Mouse (Mus musculus) MEL (cell line): Measurements from ENCODE around the gene St6galnac5. TPM values are rescaled to one million over a fixed set of nuclear protein-coding genes. Genes with fewer than 3 reads are reported as not detected.

Experiments
- DNase-seq: peaks from one replicate; pipeline ENCODE4 v3.0.0; 2011; ENCODE audit warnings: low read depth, low spot score
- H3K27ac ChIP-seq: 2 replicates; pipeline ENCODE4 v1.5.1; 2012; ENCODE audit warnings: low read depth, mild to moderate bottlenecking, control low read depth, low read length, moderate library complexity; ENCODE audit not compliant: control insufficient read depth
- H3K27me3 ChIP-seq, 2 experiments: fragments of 150-350 bp in 1 of 2; sonication (generic) in 1 of 2; 2 replicates each; pipeline ENCODE4 v1.6.1; 2012; ENCODE audit warnings: low read length in 2 of 2, mild to moderate bottlenecking in 2 of 2, improper control_type of control experiment in 1 of 2, moderate library complexity in 1 of 2; ENCODE audit not compliant: insufficient read depth in 2 of 2, control insufficient read depth in 1 of 2
- H3K36me3 ChIP-seq, 2 experiments: 2 replicates each; pipeline ENCODE4 v1.6.1; 2012 to 2014; ENCODE audit warnings: low read length in 2 of 2, improper control_type of control experiment in 1 of 2, inconsistent platforms in 1 of 2, mild to moderate bottlenecking in 1 of 2; ENCODE audit not compliant: insufficient read depth in 2 of 2, control insufficient read depth in 1 of 2
- H3K4me1 ChIP-seq, 2 experiments: fragments of 150-350 bp in 1 of 2; sonication (generic) in 1 of 2; 2 replicates each; pipeline ENCODE4 v1.6.1; 2012; ENCODE audit warnings: low read length in 2 of 2, improper control_type of control experiment in 1 of 2, mild to moderate bottlenecking in 1 of 2; ENCODE audit not compliant: insufficient read depth in 2 of 2, control insufficient read depth in 1 of 2
- H3K4me3 ChIP-seq, 2 experiments: fragments of 150-350 bp in 1 of 2; sonication (generic) in 1 of 2; 2 replicates each; pipeline ENCODE4 v1.5.1; 2012; ENCODE audit warnings: low read depth in 2 of 2, low read length in 2 of 2, mild to moderate bottlenecking in 2 of 2, moderate library complexity in 2 of 2, control low read depth in 1 of 2, improper control_type of control experiment in 1 of 2; ENCODE audit not compliant: control insufficient read depth in 1 of 2, insufficient read depth in 1 of 2
- H3K79me2 ChIP-seq: 2 replicates; pipeline ENCODE4 v1.6.1; 2012; ENCODE audit warnings: mild to moderate bottlenecking, low read length, moderate library complexity; ENCODE audit not compliant: control insufficient read depth, poor library complexity, insufficient read depth
- H3K9ac ChIP-seq: 2 replicates; pipeline ENCODE4 v1.6.1; 2012; ENCODE audit warnings: low read depth, mild to moderate bottlenecking, control low read depth, low read length, moderate library complexity; ENCODE audit not compliant: control insufficient read depth, poor library complexity, severe bottlenecking
- H3K9me3 ChIP-seq: fragments of 150-350 bp; sonication (generic); replicated peaks from 2 replicates; pipeline ENCODE4 v1.6.1; 2012; ENCODE audit warnings: mild to moderate bottlenecking, low read length, improper control_type of control experiment, moderate library complexity; ENCODE audit not compliant: insufficient read depth
- BHLHE40 ChIP-seq: IDR thresholded peaks from 2 replicates; pipeline ENCODE4 v1.6.1; 2012; ENCODE audit warnings: low read depth, mild to moderate bottlenecking, inconsistent platforms, low read length, improper control_type of control experiment, borderline replicate concordance
- CTCF ChIP-seq, 3 experiments: IDR thresholded peaks in 2 of 3; conservative IDR thresholded peaks in 1 of 3; 2 replicates each; pipeline ENCODE4 v1.5.1; 2011 to 2012; ENCODE audit warnings: low read length in 3 of 3, low read depth in 2 of 3, mild to moderate bottlenecking in 2 of 3, improper control_type of control experiment in 1 of 3, inconsistent platforms in 1 of 3, mixed read lengths in 1 of 3, moderate library complexity in 1 of 3; ENCODE audit not compliant: control insufficient read depth in 1 of 3, insufficient read depth in 1 of 3, poor library complexity in 1 of 3, severe bottlenecking in 1 of 3
- GABPA ChIP-seq: IDR thresholded peaks from 2 replicates; pipeline ENCODE4 v1.6.1; 2012; ENCODE audit warnings: low read depth, mild to moderate bottlenecking, inconsistent platforms, low read length, improper control_type of control experiment, moderate library complexity
- GATA1 ChIP-seq: IDR thresholded peaks from 2 replicates; pipeline ENCODE4 v1.6.1; 2011; ENCODE audit warnings: low read depth, low read length, improper control_type of control experiment
- MAFK ChIP-seq: IDR thresholded peaks from 2 replicates; pipeline ENCODE4 v1.6.1; 2011; ENCODE audit warnings: low read depth, mild to moderate bottlenecking, low read length, improper control_type of control experiment, borderline replicate concordance
- MYB ChIP-seq: IDR thresholded peaks from 2 replicates; pipeline ENCODE4 v1.6.1; 2011; ENCODE audit warnings: mild to moderate bottlenecking, low read depth, low read length, improper control_type of control experiment
- SIN3A ChIP-seq: IDR thresholded peaks from 2 replicates; pipeline ENCODE4 v1.6.1; 2012; ENCODE audit warnings: low read length, improper control_type of control experiment, inconsistent platforms
- UBTF ChIP-seq: IDR thresholded peaks from 2 replicates; pipeline ENCODE4 v1.6.1; 2012; ENCODE audit warnings: low read depth, mild to moderate bottlenecking, inconsistent platforms, low read length, improper control_type of control experiment, moderate library complexity, borderline replicate concordance; ENCODE audit not compliant: insufficient read depth
- polyA plus RNA-seq, 2 experiments: library from polyadenylated mRNA; stranded (reverse) in 1 of 2; unstranded in 1 of 2; fragments of >175 nt in 1 of 2; fragments of >200 nt in 1 of 2; gene quantifications; 2 replicates each; pipeline versions ENCODE4 v1.2.1 to v1.2.4; 2012; ENCODE audit warnings: low replicate concordance in 2 of 2, low read depth in 1 of 2; ENCODE audit not compliant: insufficient read length in 2 of 2, insufficient read depth in 1 of 2, missing spikeins in 1 of 2
- total RNA-seq: library from RNA; depleted of rRNA; stranded (reverse); fragments of 300-350 nt; gene quantifications from 2 replicates; pipeline ENCODE4 v1.2.3, GENCODE M21; 2012

Gene St6galnac5
- total and polyA plus RNA-seq, 3 experiments, result not detected

DNA sequence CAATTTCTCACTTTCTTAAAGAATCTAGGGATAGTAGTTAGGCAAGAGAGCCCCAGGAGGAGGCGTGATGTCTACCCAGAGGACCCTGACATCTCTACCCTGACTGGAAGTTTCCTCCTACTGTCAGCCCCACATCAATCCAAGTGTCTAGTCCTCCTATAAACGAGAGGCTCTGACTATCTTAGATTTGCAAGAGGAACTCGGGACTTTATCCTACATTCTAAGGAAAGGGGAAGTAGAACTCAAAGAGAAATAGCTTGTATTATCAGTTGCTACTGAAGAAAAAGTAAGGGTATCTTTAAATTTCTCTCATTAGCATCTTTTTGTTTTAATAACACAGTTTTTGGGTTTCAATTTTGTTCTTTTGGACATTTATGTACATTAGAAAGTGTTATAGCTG, 161.6 kb downstream of the St6galnac5 start:
- Histone ChIP-seq H3K79me2 (no peaks in the 10 kb centered on the region), H3K27me3 (no peaks in the 10 kb centered on the region), H3K9me3 (no peaks in the 10 kb centered on the region), H3K9ac (no peak overlapping the region), H3K36me3 (no peaks in the 10 kb centered on the region; a peak in 1 of 4 replicates), H3K4me1 (no peaks in the 10 kb centered on the region), H3K27ac (no peak overlapping the region), H3K4me3 (no peak overlapping the region)
- TF ChIP-seq GATA1, result 0 out of 2 replicates have a peak, but pooled peaks have one; percentile 24
- TF ChIP-seq BHLHE40, result no peak
- no peak for TF ChIP-seq MYB
- peak; percentile 52 for DNase-seq

DNA sequence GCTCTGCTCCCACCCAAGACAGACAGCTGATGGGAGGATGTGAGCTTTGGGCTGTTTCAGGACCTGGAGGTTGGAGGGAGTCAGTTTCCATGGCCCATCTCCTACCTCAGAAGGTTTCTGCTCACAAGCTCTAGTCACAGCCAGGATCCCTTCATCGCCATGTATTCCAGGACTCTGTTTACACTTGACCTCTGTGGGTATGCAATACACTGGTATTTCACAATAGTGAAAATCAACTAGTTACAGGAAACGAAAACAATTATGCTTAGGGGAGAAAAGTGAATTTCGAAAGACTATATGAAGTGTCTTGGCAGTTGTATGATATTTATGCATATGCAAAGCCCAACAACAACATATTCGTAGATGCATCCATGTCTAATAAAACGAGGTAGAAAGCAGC, 166.9 kb downstream of the St6galnac5 start:
- Histone ChIP-seq H3K9ac (no peak overlapping the region), H3K79me2 (no peaks in the 10 kb centered on the region), H3K4me3 (no peak overlapping the region), H3K27me3 (no peaks in the 10 kb centered on the region; a peak in 1 of 4 replicates), H3K4me1 (peaks cover 0 to 6% of the 10 kb centered on the region in 2 experiments; a peak in 2 of 4 replicates), H3K27ac (no peak overlapping the region), H3K9me3 (no peaks in the 10 kb centered on the region), H3K36me3 (peaks cover 0 to 5% of the 10 kb centered on the region in 2 experiments; a peak in 2 of 4 replicates)
- no peak for DNase-seq
- no peak for TF ChIP-seq CTCF (IDR thresholded peaks at IDR 0.05 in 2 of 3, conservative IDR thresholded peaks at IDR 0.05 in 1 of 3; ENCODE audit: control insufficient read depth in 1 of 3, insufficient read depth in 1 of 3, low read depth in 2 of 3, low read length in 3 of 3, poor library complexity in 1 of 3, severe bottlenecking in 1 of 3)
- TF ChIP-seq GABPA, result no peak
- TF ChIP-seq UBTF, result no peak

DNA sequence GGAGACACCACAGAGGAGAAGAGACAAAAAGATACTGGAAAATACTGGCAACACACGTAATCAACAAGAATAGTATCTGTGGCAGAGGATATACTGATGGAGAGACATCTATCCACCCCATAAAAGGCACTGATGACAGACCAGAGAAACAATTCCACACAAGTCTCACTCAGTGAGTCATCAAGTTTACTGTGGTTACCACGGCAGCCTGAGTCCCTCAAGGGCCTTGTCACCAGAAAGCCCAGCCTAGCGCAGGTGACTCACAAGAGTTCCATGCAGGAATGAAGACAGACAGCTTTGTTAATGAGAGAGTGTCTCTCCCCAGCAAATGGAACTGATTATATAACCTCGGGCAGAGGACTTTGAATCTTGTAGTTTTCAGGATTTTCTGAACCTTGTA, 168.1 kb downstream of the St6galnac5 start:
- H3K4me3 ChIP-seq, result no peak overlapping the region
- peak; percentile 59 for DNase-seq
- TF ChIP-seq SIN3A, result no peak
- no peak for TF ChIP-seq MAFK
- H3K27me3 ChIP-seq, result no peaks in the 10 kb centered on the region; a peak in 1 of 4 replicates
- peaks cover 0 to 5% of the 10 kb centered on the region in 2 experiments; a peak in 2 of 4 replicates for H3K36me3 ChIP-seq
- peaks cover 0 to 6% of the 10 kb centered on the region in 2 experiments; a peak in 2 of 4 replicates for H3K4me1 ChIP-seq
- no peaks in the 10 kb centered on the region for H3K9me3 ChIP-seq
- H3K79me2 ChIP-seq, result no peaks in the 10 kb centered on the region
- H3K9ac ChIP-seq, result no peak overlapping the region
- H3K27ac ChIP-seq, result no peak overlapping the region
